ENCODE assay signal across 9 mouse cellular contexts in the genomic region with DNA sequence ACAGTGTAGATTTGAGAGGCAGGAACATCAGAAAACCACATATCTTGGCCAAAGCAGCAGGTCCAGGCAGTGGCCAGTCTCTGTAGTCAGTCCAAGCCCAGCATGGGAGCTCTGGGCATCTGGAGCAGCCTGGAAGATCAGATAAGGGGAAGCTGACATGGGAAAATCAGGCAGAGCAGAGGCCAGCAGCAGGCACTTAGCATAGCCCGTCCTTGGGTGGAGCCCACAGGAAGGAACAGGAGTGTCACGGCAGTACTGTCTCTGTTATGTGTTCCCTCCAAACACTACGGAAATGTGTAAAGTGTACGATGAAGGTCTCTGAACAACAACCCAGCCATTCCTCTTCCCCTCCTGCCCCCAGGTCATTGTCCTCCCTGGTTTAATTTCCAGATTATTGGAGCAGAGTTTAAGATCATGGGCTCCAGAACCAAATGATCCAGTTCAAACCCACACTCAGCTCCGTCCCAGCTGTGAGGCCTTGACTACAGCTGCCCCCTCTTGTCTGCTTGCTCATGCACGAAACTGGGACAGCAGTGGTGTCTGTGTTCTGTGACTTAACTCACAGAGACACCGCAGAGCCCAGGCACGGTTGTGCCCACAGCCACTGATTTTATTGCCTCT.
A peak's percentile ranks its signal among the peaks of the same experiment; 100 is the strongest.
DNase-seq lines count a peak whose midpoint lies in the region; ATAC-seq lines count a peak whose summit lies in the region.
"Had no signal": no experiment of that assay in that cellular context is flagged by ENCODE, and none has a peak within 500 bp of the region (broad histone marks: within the 10 kb centered on the region; RNA-seq: fewer than 3 reads in every experiment).

No protein-coding gene starts in this region.

- no peaks in the 10 kb centered on the region for H3K9me3 ChIP-seq in midbrain, embryonic 11.5 days (ENCODE audit: control insufficient read depth, low read length)
- no peaks in the 10 kb centered on the region for H3K9me3 ChIP-seq in midbrain, embryonic 13.5 days
- no peaks in the 10 kb centered on the region for H3K9me3 ChIP-seq in heart, embryonic 16.5 days (replicated peaks; ENCODE audit: control insufficient read depth, low read length)

- H3K4me2 ChIP-seq in midbrain, embryonic 11.5 days = no peak overlapping the region
- no peak overlapping the region for H3K4me2 ChIP-seq in midbrain, embryonic 13.5 days (replicated peaks)
- no peak overlapping the region for H3K4me2 ChIP-seq in heart, embryonic 16.5 days (ENCODE audit: low read depth, low read length)

- no peaks in the 10 kb centered on the region for H3K4me1 ChIP-seq in midbrain, embryonic 11.5 days (ENCODE audit: control insufficient read depth, insufficient read depth, low read length)
- H3K4me1 ChIP-seq in midbrain, embryonic 13.5 days (replicated peaks) = no peaks in the 10 kb centered on the region
- peaks cover 3% of the 10 kb centered on the region for H3K4me1 ChIP-seq in heart, embryonic 16.5 days (ENCODE audit: control insufficient read depth, insufficient read depth, low read length)

- no peak overlapping the region for H3K4me3 ChIP-seq in midbrain, embryonic 11.5 days (ENCODE audit: low read depth, low read length)
- no peak overlapping the region for H3K4me3 ChIP-seq in midbrain, embryonic 13.5 days (replicated peaks)
- H3K4me3 ChIP-seq in heart, embryonic 16.5 days (ENCODE audit: low read length) = no peak overlapping the region

- no peaks in the 10 kb centered on the region for H3K27me3 ChIP-seq in midbrain, embryonic 11.5 days (ENCODE audit: control insufficient read depth, insufficient read depth, low read length)
- no peaks in the 10 kb centered on the region for H3K27me3 ChIP-seq in midbrain, embryonic 13.5 days
- H3K27me3 ChIP-seq in heart, embryonic 16.5 days (ENCODE audit: control insufficient read depth, insufficient read depth, low read length) = no peaks in the 10 kb centered on the region
- H3K27me3 ChIP-seq: Patski had no signal

- DNase-seq in midbrain, embryonic 11.5 days (ENCODE audit: low spot score, missing footprints) = peak; percentile 41
- peak; percentile 34 to 54 for DNase-seq in kidney, postnatal 4 days
- peak; percentile 79 for DNase-seq in retina, postnatal 1 day
- DNase-seq in left cerebral cortex, adult 11 months (ENCODE audit: low spot score) = no peak
- no peak for DNase-seq in layer of hippocampus, postnatal 25 days (ENCODE audit: extremely low spot score in 1 of 2, low spot score in 1 of 2)
- no peak for DNase-seq in frontal cortex, postnatal 10 days (ENCODE audit: low spot score in 2 of 2)

- H3K27ac ChIP-seq in midbrain, embryonic 11.5 days (ENCODE audit: low read depth, low read length) = no peak overlapping the region
- no peak overlapping the region for H3K27ac ChIP-seq in midbrain, embryonic 13.5 days
- H3K27ac ChIP-seq in heart, embryonic 16.5 days (ENCODE audit: low read length) = peak overlapping the region; percentile 62

- WGBS in midbrain, embryonic 11.5 days = 83% methylated on average over 8 of the region's 8 CpGs
- WGBS in midbrain, embryonic 13.5 days = 76% methylated on average over 8 of the region's 8 CpGs
- 60% methylated on average over 8 of the region's 8 CpGs for WGBS in heart, embryonic 16.5 days

- ATAC-seq in midbrain, embryonic 11.5 days (ENCODE audit: low FRiP score) = no peak
- ATAC-seq in midbrain, embryonic 13.5 days = no peak
- peak; percentile 66 for ATAC-seq in heart, embryonic 16.5 days (replicated peaks; ENCODE audit: extremely low read depth, insufficient read depth, low FRiP score)
- ATAC-seq: Patski had no signal

- H3K36me3 ChIP-seq in midbrain, embryonic 11.5 days (ENCODE audit: control insufficient read depth, insufficient read depth, low read length) = no peaks in the 10 kb centered on the region
- H3K36me3 ChIP-seq in midbrain, embryonic 13.5 days = no peaks in the 10 kb centered on the region
- no peaks in the 10 kb centered on the region for H3K36me3 ChIP-seq in heart, embryonic 16.5 days (ENCODE audit: control insufficient read depth, insufficient read depth)

- no peak overlapping the region for H3K9ac ChIP-seq in midbrain, embryonic 11.5 days (ENCODE audit: low read length)
- no peak overlapping the region for H3K9ac ChIP-seq in midbrain, embryonic 13.5 days (replicated peaks)
- H3K9ac ChIP-seq in heart, embryonic 16.5 days (ENCODE audit: low read length) = no peak overlapping the region

Comparison
In these comparisons a context has a peak if more than half of its experiments do, and no peak if none do; other contexts are left out.
1. DNase-seq: peak in midbrain, embryonic 11.5 days (single experiment), kidney, postnatal 4 days (2 of 2) and retina, postnatal 1 day (single experiment); none in left cerebral cortex, adult 11 months (single experiment), layer of hippocampus, postnatal 25 days (0 of 2) and frontal cortex, postnatal 10 days (0 of 2).